Mouse (Mus musculus) MEL (cell line): ENCODE measurements around the gene Ablim1. TPM values are rescaled to one million over a fixed set of nuclear protein-coding genes. Genes with fewer than 3 reads are reported as not detected.

Experiments
- DNase-seq: peaks from one replicate; pipeline ENCODE4 v3.0.0; 2011; ENCODE audit warnings: low read depth, low spot score
- H3K27ac ChIP-seq: 2 replicates; pipeline ENCODE4 v1.5.1; 2012; ENCODE audit warnings: low read depth, mild to moderate bottlenecking, control low read depth, low read length, moderate library complexity; ENCODE audit not compliant: control insufficient read depth
- H3K27me3 ChIP-seq, 2 experiments: fragments of 150-350 bp in 1 of 2; sonication (generic) in 1 of 2; 2 replicates each; pipeline ENCODE4 v1.6.1; 2012; ENCODE audit warnings: low read length in 2 of 2, mild to moderate bottlenecking in 2 of 2, improper control_type of control experiment in 1 of 2, moderate library complexity in 1 of 2; ENCODE audit not compliant: insufficient read depth in 2 of 2, control insufficient read depth in 1 of 2
- H3K36me3 ChIP-seq, 2 experiments: 2 replicates each; pipeline ENCODE4 v1.6.1; 2012 to 2014; ENCODE audit warnings: low read length in 2 of 2, improper control_type of control experiment in 1 of 2, inconsistent platforms in 1 of 2, mild to moderate bottlenecking in 1 of 2; ENCODE audit not compliant: insufficient read depth in 2 of 2, control insufficient read depth in 1 of 2
- H3K4me1 ChIP-seq, 2 experiments: fragments of 150-350 bp in 1 of 2; sonication (generic) in 1 of 2; 2 replicates each; pipeline ENCODE4 v1.6.1; 2012; ENCODE audit warnings: low read length in 2 of 2, improper control_type of control experiment in 1 of 2, mild to moderate bottlenecking in 1 of 2; ENCODE audit not compliant: insufficient read depth in 2 of 2, control insufficient read depth in 1 of 2
- H3K4me3 ChIP-seq, 2 experiments: fragments of 150-350 bp in 1 of 2; sonication (generic) in 1 of 2; 2 replicates each; pipeline ENCODE4 v1.5.1; 2012; ENCODE audit warnings: low read depth in 2 of 2, low read length in 2 of 2, mild to moderate bottlenecking in 2 of 2, moderate library complexity in 2 of 2, control low read depth in 1 of 2, improper control_type of control experiment in 1 of 2; ENCODE audit not compliant: control insufficient read depth in 1 of 2, insufficient read depth in 1 of 2
- H3K79me2 ChIP-seq: 2 replicates; pipeline ENCODE4 v1.6.1; 2012; ENCODE audit warnings: mild to moderate bottlenecking, low read length, moderate library complexity; ENCODE audit not compliant: control insufficient read depth, poor library complexity, insufficient read depth
- H3K9ac ChIP-seq: 2 replicates; pipeline ENCODE4 v1.6.1; 2012; ENCODE audit warnings: low read depth, mild to moderate bottlenecking, control low read depth, low read length, moderate library complexity; ENCODE audit not compliant: control insufficient read depth, poor library complexity, severe bottlenecking
- H3K9me3 ChIP-seq: fragments of 150-350 bp; sonication (generic); replicated peaks from 2 replicates; pipeline ENCODE4 v1.6.1; 2012; ENCODE audit warnings: mild to moderate bottlenecking, low read length, improper control_type of control experiment, moderate library complexity; ENCODE audit not compliant: insufficient read depth
- BHLHE40 ChIP-seq: IDR thresholded peaks from 2 replicates; pipeline ENCODE4 v1.6.1; 2012; ENCODE audit warnings: low read depth, mild to moderate bottlenecking, inconsistent platforms, low read length, improper control_type of control experiment, borderline replicate concordance
- CHD2 ChIP-seq: IDR thresholded peaks from 2 replicates; pipeline ENCODE4 v1.6.1; 2011; ENCODE audit warnings: low read length, improper control_type of control experiment
- ELF1 ChIP-seq: IDR thresholded peaks from 2 replicates; pipeline ENCODE4 v1.6.1; 2014; ENCODE audit warnings: low read depth, mild to moderate bottlenecking, inconsistent platforms, low read length, improper control_type of control experiment, moderate library complexity
- ETS1 ChIP-seq: IDR thresholded peaks from 2 replicates; pipeline ENCODE4 v1.6.1; 2012; ENCODE audit warnings: low read depth, mild to moderate bottlenecking, inconsistent platforms, low read length, improper control_type of control experiment, moderate library complexity
- GATA1 ChIP-seq: IDR thresholded peaks from 2 replicates; pipeline ENCODE4 v1.6.1; 2011; ENCODE audit warnings: low read depth, low read length, improper control_type of control experiment
- KAT2A ChIP-seq: conservative IDR thresholded peaks from 2 replicates; pipeline ENCODE4 v1.6.1; 2012; ENCODE audit warnings: low read depth, low read length, improper control_type of control experiment, inconsistent platforms
- MAFK ChIP-seq: IDR thresholded peaks from 2 replicates; pipeline ENCODE4 v1.6.1; 2011; ENCODE audit warnings: low read depth, mild to moderate bottlenecking, low read length, improper control_type of control experiment, borderline replicate concordance
- MEF2A ChIP-seq: IDR thresholded peaks from 2 replicates; pipeline ENCODE4 v1.6.1; 2014; ENCODE audit warnings: low read depth, mild to moderate bottlenecking, inconsistent platforms, low read length, improper control_type of control experiment; ENCODE audit not compliant: poor library complexity, insufficient replicate concordance, severe bottlenecking; ENCODE audit errors: extremely low read depth
- MXI1 ChIP-seq: IDR thresholded peaks from 2 replicates; pipeline ENCODE4 v1.6.1; 2011; ENCODE audit warnings: mild to moderate bottlenecking, low read depth, low read length, improper control_type of control experiment
- MYB ChIP-seq: IDR thresholded peaks from 2 replicates; pipeline ENCODE4 v1.6.1; 2011; ENCODE audit warnings: mild to moderate bottlenecking, low read depth, low read length, improper control_type of control experiment
- NRF1 ChIP-seq: IDR thresholded peaks from 2 replicates; pipeline ENCODE4 v1.6.1; 2014; ENCODE audit warnings: low read depth, mild to moderate bottlenecking, inconsistent platforms, low read length, improper control_type of control experiment, moderate library complexity; ENCODE audit not compliant: poor library complexity, insufficient read depth, severe bottlenecking
- RCOR1 ChIP-seq: IDR thresholded peaks from 2 replicates; pipeline ENCODE4 v1.6.1; 2012; ENCODE audit warnings: low read depth, mild to moderate bottlenecking, inconsistent platforms, low read length, improper control_type of control experiment
- SMC3 ChIP-seq: IDR thresholded peaks from 2 replicates; pipeline ENCODE4 v1.6.1; 2011; ENCODE audit warnings: low read depth, low read length, improper control_type of control experiment
- TAL1 ChIP-seq: IDR thresholded peaks from 2 replicates; pipeline ENCODE4 v1.6.1; 2012; ENCODE audit warnings: mild to moderate bottlenecking, inconsistent platforms, low read length, moderate library complexity, mixed read lengths
- TBP ChIP-seq: IDR thresholded peaks from 2 replicates; pipeline ENCODE4 v1.8.0; 2011; ENCODE audit warnings: low read depth, low read length, improper control_type of control experiment
- TCF12 ChIP-seq: IDR thresholded peaks from 2 replicates; pipeline ENCODE4 v1.6.1; 2014; ENCODE audit warnings: low read depth, mild to moderate bottlenecking, inconsistent platforms, low read length, improper control_type of control experiment, moderate library complexity
- USF2 ChIP-seq, 2 experiments: IDR thresholded peaks; 2 replicates each; pipeline ENCODE4 v1.6.1; 2011 to 2012; ENCODE audit warnings: improper control_type of control experiment in 2 of 2, low read length in 2 of 2, borderline replicate concordance in 1 of 2, inconsistent platforms in 1 of 2, low read depth in 1 of 2, mild to moderate bottlenecking in 1 of 2; ENCODE audit not compliant: insufficient read depth in 1 of 2
- ZMIZ1 ChIP-seq: IDR thresholded peaks from 2 replicates; pipeline ENCODE4 v1.6.1; 2012; ENCODE audit warnings: low read depth, mild to moderate bottlenecking, inconsistent platforms, low read length, improper control_type of control experiment, moderate library complexity
- polyA plus RNA-seq, 2 experiments: library from polyadenylated mRNA; stranded (reverse) in 1 of 2; unstranded in 1 of 2; fragments of >175 nt in 1 of 2; fragments of >200 nt in 1 of 2; gene quantifications; 2 replicates each; pipeline versions ENCODE4 v1.2.1 to v1.2.4; 2012; ENCODE audit warnings: low replicate concordance in 2 of 2, low read depth in 1 of 2; ENCODE audit not compliant: insufficient read length in 2 of 2, insufficient read depth in 1 of 2, missing spikeins in 1 of 2
- total RNA-seq: library from RNA; depleted of rRNA; stranded (reverse); fragments of 300-350 nt; gene quantifications from 2 replicates; pipeline ENCODE4 v1.2.3, GENCODE M21; 2012

Gene Ablim1
- total and polyA plus RNA-seq, 3 experiments: not detected

DNA sequence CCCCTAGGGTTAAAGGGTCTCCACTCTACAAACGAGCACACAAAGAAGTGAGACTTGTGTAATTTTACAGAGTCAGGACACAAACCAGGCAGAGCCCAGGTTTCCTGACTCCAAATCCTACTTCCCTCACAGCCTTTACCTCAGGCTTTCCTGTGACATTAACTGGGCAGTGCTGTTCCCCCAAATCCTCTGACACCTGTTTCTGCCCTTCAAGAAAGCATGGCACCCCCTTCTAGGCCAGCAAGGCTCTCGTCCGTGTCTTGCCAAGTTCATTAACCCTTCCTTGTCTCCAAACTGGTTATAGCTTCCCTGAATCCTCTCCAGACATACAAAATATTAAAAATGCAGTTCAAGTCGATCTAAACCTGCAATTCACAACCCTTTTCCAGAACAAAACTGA is 304.7 kb downstream of the Ablim1 start:
- Histone ChIP-seq H3K27me3 (no peaks in the 10 kb centered on the region; a peak in 1 of 4 replicates), H3K4me3 (no peak overlapping the region)

DNA sequence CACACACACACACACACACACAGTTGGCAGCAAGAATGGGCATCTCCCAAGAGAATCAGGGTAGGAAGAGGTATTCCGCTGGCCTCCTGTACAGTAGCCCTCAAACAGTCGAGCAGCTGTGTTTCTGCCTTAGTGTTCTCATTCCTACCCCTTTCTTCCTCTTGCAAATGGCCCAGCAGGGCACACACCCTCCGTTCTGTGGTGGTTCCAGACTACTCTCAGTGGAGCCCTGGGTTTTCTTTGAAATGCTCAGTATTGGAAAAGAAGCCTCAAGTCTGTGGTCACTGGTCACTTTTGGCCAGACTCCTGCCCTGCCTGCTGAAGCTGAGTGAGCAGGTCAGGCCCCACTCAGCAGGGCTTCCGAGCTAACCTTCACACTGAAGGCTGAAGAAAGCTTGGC is 305.1 kb downstream of the Ablim1 start:
- H3K9ac ChIP-seq: no peak overlapping the region
- H3K4me1 ChIP-seq: no peaks in the 10 kb centered on the region
- no peaks in the 10 kb centered on the region for H3K36me3 ChIP-seq
- no peaks in the 10 kb centered on the region for H3K79me2 ChIP-seq
- no peaks in the 10 kb centered on the region; a peak in 1 of 4 replicates for H3K27me3 ChIP-seq
- TF ChIP-seq ZMIZ1 (no peak), MYB (no peak)
- TF ChIP-seq, all 39 proteins: peak for 0
- DNase-seq: no peak
- Histone ChIP-seq H3K4me3 (no peak overlapping the region), H3K27ac (no peak overlapping the region), H3K9me3 (no peaks in the 10 kb centered on the region)

More for the DNA sequence above, 304.7 kb downstream of the Ablim1 start:
- no peaks in the 10 kb centered on the region for H3K79me2 ChIP-seq
- DNase-seq: no peak
- no peak for TF ChIP-seq ELF1
- TF ChIP-seq, all 39 proteins: peak for 0
- H3K9ac ChIP-seq: no peak overlapping the region
- no peaks in the 10 kb centered on the region for H3K4me1 ChIP-seq
- no peak overlapping the region for H3K27ac ChIP-seq
- H3K36me3 ChIP-seq: no peaks in the 10 kb centered on the region
- no peaks in the 10 kb centered on the region for H3K9me3 ChIP-seq

DNA sequence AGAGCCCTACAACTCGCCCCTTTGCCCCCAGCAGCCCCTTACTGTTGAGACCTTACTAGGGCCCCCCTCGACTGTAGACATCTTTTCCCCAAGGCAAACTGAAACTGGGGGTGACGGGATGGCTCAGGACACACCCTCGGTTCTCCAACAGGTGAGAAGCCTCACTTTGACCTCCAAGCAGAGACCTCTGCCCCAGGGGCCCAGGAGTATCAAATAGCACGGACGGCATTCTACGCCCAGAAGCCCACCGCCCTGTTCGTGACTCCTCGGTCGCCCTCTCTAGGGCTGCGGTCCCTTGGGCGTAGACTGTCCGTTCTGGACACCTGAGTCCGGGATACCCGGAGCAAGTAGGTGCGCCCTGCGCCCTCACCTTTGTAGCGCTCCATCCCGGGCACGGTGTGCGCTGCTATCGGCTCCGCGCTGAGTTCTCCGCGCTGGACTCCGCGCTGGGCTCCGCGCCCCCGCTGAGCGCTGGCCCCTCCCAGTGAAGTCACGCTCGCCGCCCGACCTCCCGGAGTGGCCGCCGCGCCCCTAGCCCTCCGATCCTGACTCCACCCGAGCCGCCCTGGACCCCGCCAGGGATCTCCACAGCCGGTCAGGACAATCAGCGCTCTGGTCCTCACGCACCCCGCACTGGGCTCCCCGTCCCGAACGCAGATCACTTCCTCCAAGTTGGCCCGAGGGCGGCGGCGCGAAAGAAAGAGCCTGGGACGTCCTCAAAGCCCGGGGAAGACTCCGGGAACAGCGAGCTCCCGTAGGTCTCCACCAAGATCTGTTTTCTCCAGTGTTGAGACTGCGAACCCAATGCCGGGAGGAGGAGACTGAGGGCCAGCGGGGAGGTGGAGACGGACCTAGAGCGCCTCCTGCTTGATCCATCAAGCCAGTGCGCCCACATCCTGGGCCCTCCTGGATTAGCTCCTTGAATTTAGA is 306.7 kb downstream of the Ablim1 start, which contains the start of gene Afap1l2:
Gene Afap1l2 (minus strand): TSS at position 448 of the 930 bp plus-strand sequence.
- TF ChIP-seq TCF12: no peak
- Histone ChIP-seq H3K9me3 (no peaks in the 10 kb centered on the region), H3K4me3 (no peak within 1 kb of the TSS), H3K36me3 (no peaks in the 10 kb centered on the region), H3K27ac (no peak within 1 kb of the TSS), H3K27me3 (no peaks in the 10 kb centered on the region; a peak in 1 of 4 replicates), H3K9ac (no peak within 1 kb of the TSS), H3K79me2 (no peaks in the 10 kb centered on the region), H3K4me1 (no peaks in the 10 kb centered on the region)
- no peak for DNase-seq

DNA sequence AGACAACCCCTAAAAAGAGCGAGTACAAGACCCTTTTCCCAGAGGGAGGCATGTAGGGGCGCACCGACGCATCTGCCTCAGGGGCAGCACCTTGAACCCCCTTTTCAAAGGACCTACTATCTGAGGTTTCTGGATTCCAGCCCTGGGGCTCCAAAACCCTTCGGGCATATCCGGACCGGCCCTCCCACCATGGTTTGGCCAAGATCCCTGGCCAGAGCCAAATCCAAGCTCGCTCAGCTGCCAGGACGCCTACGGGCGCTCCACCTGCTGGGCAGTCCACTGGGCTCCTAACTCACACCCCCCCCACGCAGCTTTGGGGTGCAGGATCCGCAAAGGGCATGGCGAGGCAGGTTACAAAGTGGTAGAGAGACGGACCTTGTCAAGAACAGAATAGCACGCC is 307.4 kb downstream of the Ablim1 start:
- Histone ChIP-seq H3K36me3 (no peaks in the 10 kb centered on the region), H3K4me1 (no peaks in the 10 kb centered on the region), H3K27ac (no peak overlapping the region), H3K9ac (no peak overlapping the region), H3K79me2 (no peaks in the 10 kb centered on the region), H3K9me3 (no peaks in the 10 kb centered on the region), H3K27me3 (no peaks in the 10 kb centered on the region; a peak in 1 of 4 replicates), H3K4me3 (no peak overlapping the region)
- no peak for DNase-seq
- no peak for TF ChIP-seq USF2 (IDR thresholded peaks at IDR 0.05; ENCODE audit: borderline replicate concordance in 1 of 2, insufficient read depth in 1 of 2, low read depth in 1 of 2, low read length in 2 of 2)
- TF ChIP-seq MYB: no peak
- TF ChIP-seq CHD2: no peak
- no peak for TF ChIP-seq RCOR1
- TF ChIP-seq ETS1: no peak
- no peak for TF ChIP-seq TAL1
- no peak for TF ChIP-seq MEF2A
- no peak for TF ChIP-seq MAFK
- TF ChIP-seq MXI1: no peak
- TF ChIP-seq TBP: no peak
- no peak for TF ChIP-seq NRF1
- no peak for TF ChIP-seq SMC3
- TF ChIP-seq KAT2A: no peak
- no peak for TF ChIP-seq GATA1
- no peak for TF ChIP-seq BHLHE40
